Mouse (Mus musculus): ENCODE measurements around the gene Zfp950. TPM values are rescaled to one million over a fixed set of nuclear protein-coding genes. Genes with fewer than 3 reads are reported as not detected.

The Zfp950 gene
- polyA plus RNA-seq, 1 experiment from 2014 or later = 36.1 TPM

DNA sequence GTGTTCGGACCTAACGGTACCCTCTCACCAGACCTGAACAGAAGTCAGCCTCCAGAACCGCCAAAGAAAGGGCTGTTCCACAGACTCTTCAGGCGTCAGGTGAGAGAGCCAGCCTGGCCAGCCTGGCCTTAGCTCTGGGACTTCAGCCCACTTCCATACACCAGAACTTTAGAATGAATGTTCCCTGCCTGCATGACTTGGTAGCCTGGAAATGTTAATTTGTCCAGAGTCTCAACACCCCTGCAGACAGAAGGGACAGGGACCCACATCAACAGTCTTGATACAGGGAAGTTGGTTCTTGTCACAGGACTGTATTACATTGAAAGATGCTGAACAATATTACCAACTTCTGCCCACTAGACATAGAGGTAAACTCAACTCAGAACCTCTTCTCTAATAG lies 50.1 kb downstream of the Zfp950 start:
- 89% methylated on average over 4 of the region's 4 CpGs for WGBS
- H3K9me3 ChIP-seq = no peaks in the 10 kb centered on the region
- no peak for ATAC-seq (ENCODE audit: insufficient read depth, low FRiP score, low read depth)
- H3K9ac ChIP-seq = no peak overlapping the region
- H3K4me2 ChIP-seq = no peak overlapping the region
- no peaks in the 10 kb centered on the region for H3K36me3 ChIP-seq
- no peak overlapping the region for H3K4me3 ChIP-seq (replicated peaks)
- no peak overlapping the region for H3K27ac ChIP-seq
- H3K27me3 ChIP-seq (replicated peaks) = no peaks in the 10 kb centered on the region
- H3K4me1 ChIP-seq = no peaks in the 10 kb centered on the region

DNA sequence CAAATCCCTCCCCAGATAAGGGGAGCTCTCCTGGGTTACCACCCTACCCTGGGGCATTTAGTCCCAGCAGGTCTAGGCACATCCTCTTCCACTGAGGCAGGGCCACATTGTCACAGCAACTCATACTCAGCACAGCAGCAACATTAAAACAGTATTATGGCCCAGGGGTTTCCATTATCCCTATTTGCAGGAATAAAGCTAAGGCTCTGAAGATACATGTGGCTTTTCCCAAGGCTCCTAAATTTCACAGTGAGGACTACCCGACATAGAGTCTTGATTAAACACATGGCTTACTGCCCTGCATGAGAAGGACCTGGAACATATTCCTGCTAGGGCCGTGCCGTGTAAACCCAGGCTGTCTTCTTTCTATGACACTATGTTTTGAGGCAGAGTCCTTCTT lies 51.6 kb downstream of the Zfp950 start:
- no peak overlapping the region for H3K9ac ChIP-seq
- no peak overlapping the region for H3K27ac ChIP-seq
- WGBS = 89% methylated on average over 3 of the region's 3 CpGs

DNA sequence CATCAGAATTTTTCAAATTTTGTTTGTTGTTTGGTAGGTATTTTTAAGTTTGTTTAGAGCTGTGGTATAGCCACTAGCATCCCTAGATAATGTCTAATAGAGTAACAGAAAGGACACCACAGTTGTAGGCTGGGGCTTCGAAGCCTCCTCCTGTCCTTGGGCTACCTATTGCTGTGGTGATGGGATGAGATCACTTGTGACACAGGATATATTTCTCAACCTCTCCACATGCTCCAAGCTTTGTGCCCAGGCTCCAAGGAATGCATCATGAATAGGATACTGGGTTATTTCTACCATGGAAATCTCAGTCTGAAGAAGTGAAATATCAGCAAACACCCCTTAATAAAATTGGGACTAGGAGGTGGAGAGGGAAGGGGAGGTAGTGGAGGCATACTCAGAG lies 52.9 kb downstream of the Zfp950 start:
- Histone ChIP-seq H3K36me3 (no peaks in the 10 kb centered on the region), H3K9ac (no peak overlapping the region), H3K4me1 (no peaks in the 10 kb centered on the region), H3K27ac (no peak overlapping the region), H3K27me3 (replicated peaks) (no peaks in the 10 kb centered on the region), H3K9me3 (no peaks in the 10 kb centered on the region), H3K4me3 (replicated peaks) (no peak overlapping the region), H3K4me2 (no peak overlapping the region)
- 78% methylated on average over 1 of the region's 1 CpGs for WGBS
- no peak for ATAC-seq (ENCODE audit: insufficient read depth, low FRiP score, low read depth)

More for the DNA sequence above, 51.6 kb downstream of the Zfp950 start:
- Histone ChIP-seq H3K4me1 (no peaks in the 10 kb centered on the region), H3K4me2 (no peak overlapping the region), H3K27me3 (replicated peaks) (no peaks in the 10 kb centered on the region), H3K36me3 (no peaks in the 10 kb centered on the region), H3K9me3 (no peaks in the 10 kb centered on the region), H3K4me3 (replicated peaks) (no peak overlapping the region)
- ATAC-seq (ENCODE audit: insufficient read depth, low FRiP score, low read depth) = no peak

DNA sequence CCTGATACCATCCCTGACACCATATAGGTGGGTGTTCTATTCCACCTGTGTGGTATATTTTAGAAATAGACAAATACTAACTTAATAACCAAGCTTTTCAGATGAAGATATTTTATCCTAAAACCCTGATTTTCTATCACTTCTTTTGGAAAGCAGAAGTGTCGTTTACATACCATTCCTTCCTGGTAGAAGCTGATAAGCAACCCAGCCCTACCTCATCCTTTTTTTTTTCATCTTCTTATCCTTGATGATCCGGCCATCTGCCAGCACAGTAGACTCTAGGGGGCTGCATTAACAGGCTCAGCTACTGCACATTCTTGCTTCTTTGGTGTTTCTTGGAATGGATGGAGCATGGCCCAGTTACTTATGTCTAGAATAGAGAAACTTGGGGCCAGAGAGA lies 55.4 kb downstream of the Zfp950 start:
- no peak overlapping the region for H3K4me2 ChIP-seq
- H3K4me3 ChIP-seq (replicated peaks) = no peak overlapping the region
- H3K27me3 ChIP-seq (replicated peaks) = no peaks in the 10 kb centered on the region
- H3K9ac ChIP-seq = no peak overlapping the region
- H3K36me3 ChIP-seq = no peaks in the 10 kb centered on the region
- no peak overlapping the region for H3K27ac ChIP-seq
- WGBS = 67% methylated on average over 2 of the region's 2 CpGs
- H3K9me3 ChIP-seq = no peaks in the 10 kb centered on the region
- H3K4me1 ChIP-seq = no peaks in the 10 kb centered on the region
- ATAC-seq (ENCODE audit: insufficient read depth, low FRiP score, low read depth) = no peak

DNA sequence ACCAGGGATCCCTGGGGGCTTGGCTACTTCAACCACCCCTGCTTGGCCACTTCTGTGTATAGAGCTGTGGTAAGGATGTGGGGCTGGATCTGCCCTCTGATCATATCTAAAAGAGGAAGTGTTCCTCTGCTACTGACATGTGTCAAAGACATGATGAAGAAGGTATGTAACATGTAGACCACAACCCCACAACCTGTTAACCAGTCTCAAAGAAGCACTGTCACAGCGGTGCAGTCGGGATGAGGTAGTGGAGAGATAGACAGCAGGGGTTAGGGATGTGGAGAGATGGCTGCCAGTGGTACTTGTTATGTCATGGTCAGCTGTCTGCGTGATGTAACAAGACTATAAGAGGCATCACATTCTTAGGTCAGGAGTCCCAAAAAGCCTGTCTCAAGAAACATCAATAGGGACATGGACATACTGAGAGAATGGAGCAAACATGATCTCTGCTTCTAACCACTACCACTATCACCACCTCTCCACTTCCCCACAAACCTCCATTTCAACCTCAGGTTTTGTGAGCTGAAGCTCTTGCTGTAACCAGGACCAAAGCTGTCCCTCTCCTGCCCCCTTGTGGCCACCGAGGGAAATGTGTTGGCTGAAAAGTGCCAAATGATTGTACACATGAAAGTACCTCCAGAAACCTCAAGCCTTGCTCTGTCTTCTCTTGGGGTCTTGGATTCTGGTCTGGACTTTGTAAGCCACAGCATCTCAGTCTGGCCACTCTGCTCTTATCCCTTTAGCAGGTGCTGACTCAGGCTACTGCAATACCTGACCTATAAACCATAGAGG lies 56.3 kb downstream of the Zfp950 start:
- no peaks in the 10 kb centered on the region for H3K36me3 ChIP-seq
- WGBS = 46% methylated on average over 4 of the region's 4 CpGs
- no peaks in the 10 kb centered on the region for H3K4me1 ChIP-seq
- H3K9ac ChIP-seq = no peak overlapping the region
- no peaks in the 10 kb centered on the region for H3K9me3 ChIP-seq
- ATAC-seq (ENCODE audit: insufficient read depth, low FRiP score, low read depth) = peak; percentile 60; the same call in 1 of the 2 replicates
- H3K27ac ChIP-seq = no peak overlapping the region
- H3K4me3 ChIP-seq (replicated peaks) = no peak overlapping the region
- H3K4me2 ChIP-seq = no peak overlapping the region
- no peaks in the 10 kb centered on the region for H3K27me3 ChIP-seq (replicated peaks)

DNA sequence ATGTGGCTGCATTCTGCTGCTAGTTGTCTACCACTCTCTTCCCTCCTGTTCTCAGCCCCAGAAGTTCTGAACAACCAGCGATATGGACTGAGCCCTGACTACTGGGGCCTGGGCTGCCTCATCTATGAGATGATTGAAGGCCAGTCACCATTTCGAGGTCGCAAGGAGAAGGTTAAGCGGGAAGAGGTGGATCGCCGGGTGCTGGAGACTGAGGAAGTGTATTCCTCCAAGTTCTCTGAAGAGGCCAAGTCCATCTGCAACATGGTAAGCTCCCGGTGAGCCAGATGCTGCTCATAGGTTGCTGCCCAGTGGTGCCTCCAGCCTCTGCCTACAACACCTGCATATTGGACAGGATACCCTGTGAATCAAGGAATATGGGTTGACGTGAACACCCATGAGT lies 57.6 kb downstream of the Zfp950 start:
- WGBS = 88% methylated on average over 8 of the region's 8 CpGs
- no peak for ATAC-seq (ENCODE audit: insufficient read depth, low FRiP score, low read depth)
- Histone ChIP-seq H3K4me1 (no peaks in the 10 kb centered on the region), H3K27ac (no peak overlapping the region), H3K4me3 (replicated peaks) (no peak overlapping the region), H3K36me3 (no peaks in the 10 kb centered on the region), H3K9me3 (no peaks in the 10 kb centered on the region), H3K27me3 (replicated peaks) (no peaks in the 10 kb centered on the region), H3K4me2 (no peak overlapping the region), H3K9ac (no peak overlapping the region)

DNA sequence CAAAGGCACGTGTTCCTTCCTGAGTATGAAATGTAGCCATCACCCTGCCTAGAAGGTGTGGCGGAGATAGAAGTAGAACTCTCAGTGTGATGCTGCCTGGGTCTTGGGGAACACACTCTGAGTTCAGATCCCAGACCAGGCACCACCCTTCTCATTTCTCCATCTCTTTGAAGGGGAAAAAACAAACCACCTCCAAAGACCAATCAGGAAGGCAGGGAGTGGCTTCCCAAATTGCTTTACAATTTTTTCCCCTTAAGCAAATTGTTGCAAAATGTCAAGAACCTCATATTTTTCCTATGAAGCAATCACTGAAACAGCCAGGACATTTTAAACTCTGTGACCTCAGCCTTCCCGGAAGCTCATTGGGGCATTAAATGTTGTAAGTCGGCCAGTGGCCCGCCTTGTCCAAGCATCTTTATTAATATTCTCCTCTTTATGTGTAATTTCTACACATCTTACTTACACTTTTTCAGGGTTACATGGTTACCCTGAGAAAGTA lies 60.3 kb downstream of the Zfp950 start:
- no peak overlapping the region for H3K9ac ChIP-seq
- H3K36me3 ChIP-seq = no peaks in the 10 kb centered on the region
- no peak overlapping the region for H3K27ac ChIP-seq
- ATAC-seq (ENCODE audit: insufficient read depth, low FRiP score, low read depth) = no peak
- 89% methylated on average over 5 of the region's 5 CpGs for WGBS
- H3K4me3 ChIP-seq (replicated peaks) = no peak overlapping the region
- H3K4me2 ChIP-seq = no peak overlapping the region
- no peaks in the 10 kb centered on the region for H3K27me3 ChIP-seq (replicated peaks)
- H3K4me1 ChIP-seq = no peaks in the 10 kb centered on the region
- H3K9me3 ChIP-seq = no peaks in the 10 kb centered on the region

DNA sequence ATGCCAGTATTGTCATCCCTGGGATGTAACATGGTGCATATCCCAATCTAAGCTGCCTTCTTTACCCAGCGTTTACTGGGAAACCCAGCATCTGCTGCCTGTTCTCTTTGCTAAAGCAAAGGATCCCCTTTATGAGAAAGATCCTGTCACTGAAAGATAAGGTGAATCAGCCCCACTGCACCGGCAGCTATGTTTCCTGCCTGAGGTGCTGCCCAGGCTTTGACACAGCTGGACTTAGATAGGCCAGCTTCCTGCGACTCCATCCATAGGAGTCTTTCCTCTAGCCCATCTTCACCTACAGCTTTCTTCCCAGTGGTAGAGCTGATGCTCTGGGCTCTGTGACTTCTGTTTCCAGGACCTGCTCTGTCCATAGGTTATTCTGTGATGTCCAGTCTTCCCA lies 62.0 kb downstream of the Zfp950 start:
- no peaks in the 10 kb centered on the region for H3K4me1 ChIP-seq
- H3K9ac ChIP-seq = no peak overlapping the region
- 82% methylated on average over 3 of the region's 3 CpGs for WGBS
- H3K4me2 ChIP-seq = no peak overlapping the region
- H3K4me3 ChIP-seq (replicated peaks) = no peak overlapping the region
- no peaks in the 10 kb centered on the region for H3K9me3 ChIP-seq
- H3K27me3 ChIP-seq (replicated peaks) = no peaks in the 10 kb centered on the region
- ATAC-seq (ENCODE audit: insufficient read depth, low FRiP score, low read depth) = no peak
- H3K36me3 ChIP-seq = no peaks in the 10 kb centered on the region
- no peak overlapping the region for H3K27ac ChIP-seq

DNA sequence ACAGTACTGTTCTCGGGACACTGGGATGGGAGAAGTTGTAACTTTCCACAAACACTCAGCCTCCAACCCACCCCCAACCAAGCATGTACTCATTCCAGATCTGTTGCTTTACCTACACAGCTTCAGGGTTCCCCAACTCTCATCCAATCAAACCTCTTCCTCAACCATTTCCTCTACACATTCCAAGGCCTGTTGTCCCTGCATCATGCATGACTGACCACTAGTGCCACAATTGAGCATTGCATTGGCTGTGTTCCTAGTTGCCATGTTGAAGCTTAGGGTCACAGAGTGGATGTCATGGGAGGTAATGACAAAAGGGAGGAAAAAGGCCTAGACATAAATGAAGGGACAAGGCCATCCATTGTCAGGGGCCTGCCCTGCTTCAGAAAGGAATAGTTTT lies 75.6 kb downstream of the Zfp950 start:
- Histone ChIP-seq H3K4me3 (replicated peaks) (no peak overlapping the region), H3K27me3 (replicated peaks) (no peaks in the 10 kb centered on the region), H3K27ac (no peak overlapping the region), H3K4me1 (no peaks in the 10 kb centered on the region), H3K9ac (no peak overlapping the region), H3K36me3 (no peaks in the 10 kb centered on the region), H3K4me2 (no peak overlapping the region), H3K9me3 (no peaks in the 10 kb centered on the region)
- WGBS = 90% methylated on average over 1 of the region's 1 CpGs
- ATAC-seq (ENCODE audit: insufficient read depth, low FRiP score, low read depth) = no peak

DNA sequence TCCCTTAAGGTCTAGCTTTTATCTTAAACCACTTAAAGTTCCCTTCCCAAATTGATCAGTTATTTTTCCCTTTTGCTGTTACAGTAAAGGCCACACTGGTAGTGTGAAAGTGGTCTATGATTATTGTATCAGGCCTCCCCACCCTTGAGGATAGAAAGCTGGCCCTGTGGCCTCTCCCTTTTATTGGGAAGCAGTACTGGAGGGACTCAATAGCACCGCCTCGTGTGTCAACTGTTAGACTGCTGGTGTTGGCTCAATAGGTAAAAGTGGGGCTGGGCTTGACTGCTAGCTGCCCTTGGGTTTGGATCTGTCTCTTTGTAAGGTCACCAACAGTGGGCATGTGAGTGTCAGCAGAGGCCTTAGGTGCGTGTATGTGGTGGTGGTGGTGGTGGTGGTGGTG lies 76.3 kb downstream of the Zfp950 start:
- no peak overlapping the region for H3K9ac ChIP-seq
- H3K4me2 ChIP-seq = no peak overlapping the region
- H3K9me3 ChIP-seq = no peaks in the 10 kb centered on the region
- WGBS = 92% methylated on average over 3 of the region's 3 CpGs
- H3K27ac ChIP-seq = no peak overlapping the region
- no peaks in the 10 kb centered on the region for H3K4me1 ChIP-seq
- H3K36me3 ChIP-seq = no peaks in the 10 kb centered on the region
- H3K27me3 ChIP-seq (replicated peaks) = no peaks in the 10 kb centered on the region
- no peak overlapping the region for H3K4me3 ChIP-seq (replicated peaks)
- no peak for ATAC-seq (ENCODE audit: insufficient read depth, low FRiP score, low read depth)

DNA sequence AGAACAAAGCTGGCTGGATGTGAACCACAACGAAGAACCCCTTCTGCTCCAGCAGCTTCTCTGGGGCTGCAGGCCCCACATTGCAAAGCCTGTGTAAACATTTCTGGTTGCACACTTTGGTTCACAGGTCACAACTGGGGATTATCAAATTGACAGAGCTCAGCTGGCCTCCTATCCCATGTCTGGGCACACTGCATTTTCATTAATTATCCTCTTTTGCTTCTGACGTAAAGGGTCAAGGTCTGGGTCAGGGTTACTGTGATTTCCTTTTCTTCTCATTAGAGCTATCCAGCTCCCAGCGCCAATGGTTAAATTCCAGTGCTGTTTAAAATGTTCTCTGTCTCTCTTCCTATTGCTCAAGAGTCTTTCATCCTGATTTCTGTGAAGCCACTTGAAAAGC lies 83.1 kb downstream of the Zfp950 start:
- no peak overlapping the region for H3K4me3 ChIP-seq (replicated peaks)
- H3K27me3 ChIP-seq (replicated peaks) = no peaks in the 10 kb centered on the region
- no peak overlapping the region for H3K4me2 ChIP-seq
- H3K27ac ChIP-seq = peak overlapping the region; percentile 61
- no peak overlapping the region for H3K9ac ChIP-seq
- peak; percentile 76; the same call in 1 of the 2 replicates for ATAC-seq (ENCODE audit: insufficient read depth, low FRiP score, low read depth)
- 7% methylated on average over 3 of the region's 3 CpGs for WGBS
- peaks cover 12% of the 10 kb centered on the region for H3K4me1 ChIP-seq
- no peaks in the 10 kb centered on the region for H3K9me3 ChIP-seq
- H3K36me3 ChIP-seq = no peaks in the 10 kb centered on the region

DNA sequence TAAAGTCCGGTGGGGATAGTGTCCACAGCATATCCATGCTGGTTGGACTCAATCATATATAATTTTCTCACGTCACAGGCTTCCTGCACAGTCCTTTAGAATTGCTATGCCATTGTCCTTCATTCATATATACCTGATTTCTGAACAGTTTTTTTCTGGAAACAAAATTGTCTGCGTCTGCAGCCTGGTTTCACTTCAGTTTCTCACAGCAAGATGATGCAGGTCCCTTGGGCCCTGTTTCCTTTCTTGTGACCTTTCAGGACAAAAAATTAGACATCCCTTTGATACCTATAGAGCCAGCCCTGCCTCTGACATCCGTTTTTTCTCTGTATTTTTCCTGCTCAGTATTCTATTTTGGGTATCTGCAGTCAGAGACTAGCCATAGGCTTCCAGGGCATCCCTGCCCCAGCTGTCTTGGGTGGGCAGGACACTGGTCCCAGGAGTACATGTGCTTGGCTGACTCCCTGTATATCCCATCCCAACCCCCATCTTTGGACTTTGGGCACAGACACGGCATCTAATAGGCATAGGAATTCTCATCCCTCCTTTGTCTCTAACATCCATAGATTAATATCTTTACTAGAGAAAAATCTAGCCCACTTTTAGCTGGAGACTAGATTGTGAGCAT lies 83.7 kb downstream of the Zfp950 start:
- WGBS = 50% methylated on average over 5 of the region's 5 CpGs
- Histone ChIP-seq H3K36me3 (no peaks in the 10 kb centered on the region), H3K27ac (peak overlapping the region; percentile 61), H3K4me3 (replicated peaks) (no peak overlapping the region), H3K4me2 (no peak overlapping the region), H3K27me3 (replicated peaks) (no peaks in the 10 kb centered on the region), H3K9ac (no peak overlapping the region), H3K4me1 (peaks cover 12% of the 10 kb centered on the region), H3K9me3 (no peaks in the 10 kb centered on the region)
- ATAC-seq (ENCODE audit: insufficient read depth, low FRiP score, low read depth) = no peak

All from stomach, embryonic 15.5 days (tissue).